10 mouse cellular contexts compared by ENCODE assay signal in the genomic region with DNA sequence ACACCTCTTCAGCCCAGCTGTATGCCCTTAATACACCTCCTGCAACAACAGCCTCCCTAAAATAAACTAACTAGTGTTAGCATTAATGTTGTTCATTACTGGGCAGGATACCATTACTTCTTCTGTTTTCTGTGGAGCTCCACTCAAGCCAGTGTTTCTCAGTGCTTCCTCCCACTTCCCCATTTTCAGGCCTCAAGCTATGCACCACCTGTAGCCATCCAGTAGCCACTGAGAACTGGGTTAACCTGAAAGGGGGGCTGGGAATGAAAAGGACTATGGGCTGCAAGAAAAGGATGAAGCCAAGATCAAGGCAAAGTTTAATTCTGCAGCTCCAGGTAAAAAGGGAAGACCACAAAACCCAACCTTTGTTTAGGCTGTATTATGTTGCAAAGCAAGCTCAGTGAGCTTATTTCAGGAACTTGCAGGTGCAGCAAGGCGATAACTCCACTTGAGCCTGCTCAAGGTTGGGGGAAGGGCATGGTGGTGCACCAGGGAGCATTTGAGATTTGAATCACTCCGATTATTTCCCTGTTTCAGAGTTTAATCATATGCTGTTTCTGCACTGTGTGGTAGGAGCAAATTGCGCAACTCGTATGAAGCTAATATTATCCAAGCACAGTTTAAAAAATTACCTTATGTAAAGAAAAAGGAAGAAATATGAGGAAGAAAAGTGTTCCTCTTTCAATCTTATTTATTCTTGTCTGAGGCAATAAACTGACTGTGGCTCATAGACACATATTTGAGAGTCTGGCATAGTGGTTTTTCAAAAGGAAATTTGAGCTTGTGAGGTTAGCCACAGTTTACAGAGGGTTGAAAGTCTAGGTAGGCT. TPM values are rescaled to one million over a fixed set of nuclear protein-coding genes. Genes with fewer than 3 reads are reported as not detected.
DNase-seq lines count a peak whose midpoint lies in the region; ATAC-seq and TF ChIP-seq lines count a peak whose summit lies in the region.
"Had no signal": no experiment of that assay in that cellular context is flagged by ENCODE, and none has a peak within 500 bp of the region (broad histone marks: within the 10 kb centered on the region; RNA-seq: fewer than 3 reads in every experiment).

No protein-coding gene starts in this region.

- H3K9ac ChIP-seq in ES-Bruce4 (ENCODE audit: low read depth, poor library complexity, severe bottlenecking) = no peak overlapping the region
- no peak overlapping the region for H3K9ac ChIP-seq in midbrain, postnatal 0 days (replicated peaks; ENCODE audit: low read length, poor library complexity, severe bottlenecking)

- peak; percentile 35 for DNase-seq in brain, adult 2 months (ENCODE audit: low read depth, low spot score)
- peak; percentile 26 for DNase-seq in liver
- no peak for DNase-seq in right cerebral cortex, postnatal 4 days
- no peak for DNase-seq in left cerebral cortex, postnatal 4 days
- DNase-seq in testis, postnatal 14 days (ENCODE audit: low spot score) = no peak
- no peak for DNase-seq in midbrain, postnatal 0 days (ENCODE audit: low spot score)
- DNase-seq: retina, postnatal 1 day had no signal

- H3K27ac ChIP-seq in ES-Bruce4 (ENCODE audit: insufficient read depth, low read length) = peak overlapping the region; percentile 79
- no peak overlapping the region for H3K27ac ChIP-seq in midbrain, postnatal 0 days (ENCODE audit: low read depth, low read length)

- H3K9me3 ChIP-seq in ES-Bruce4 (replicated peaks; ENCODE audit: control insufficient read depth, insufficient read depth, low read length, poor library complexity, severe bottlenecking) = peaks cover 16% of the 10 kb centered on the region
- no peaks in the 10 kb centered on the region for H3K9me3 ChIP-seq in midbrain, postnatal 0 days (ENCODE audit: low read length)

- WGBS in midbrain, postnatal 0 days = 58% methylated on average over 4 of the region's 4 CpGs

- no peak for TF ChIP-seq POLR2A in ES-Bruce4 (IDR thresholded peaks at IDR 0.05; ENCODE audit: insufficient read depth, low read length)

- intact Hi-C loops in left cerebral cortex, postnatal 4 days (cut with DNase I) = no loop called here

- no peak overlapping the region for H3K4me3 ChIP-seq in ES-Bruce4 (ENCODE audit: low read depth, low read length)
- H3K4me3 ChIP-seq in midbrain, postnatal 0 days (ENCODE audit: low read depth, low read length) = no peak overlapping the region

- no peak overlapping the region for H3K4me2 ChIP-seq in midbrain, postnatal 0 days (ENCODE audit: low read depth, low read length, poor library complexity, severe bottlenecking)

- no peaks in the 10 kb centered on the region for H3K27me3 ChIP-seq in ES-Bruce4 (ENCODE audit: control insufficient read depth, insufficient read depth, low read length, poor library complexity, severe bottlenecking)
- H3K27me3 ChIP-seq in midbrain, postnatal 0 days (ENCODE audit: insufficient read depth, low read length) = no peaks in the 10 kb centered on the region

- TF ChIP-seq EP300 in ES-Bruce4 (IDR thresholded peaks at IDR 0.05; ENCODE audit: insufficient read depth, low read depth, low read length) = peak; percentile 86

- no peaks in the 10 kb centered on the region for H3K36me3 ChIP-seq in ES-Bruce4 (ENCODE audit: control insufficient read depth, insufficient read depth, low read length, poor library complexity, severe bottlenecking)
- H3K36me3 ChIP-seq in midbrain, postnatal 0 days (ENCODE audit: insufficient read depth, low read length) = no peaks in the 10 kb centered on the region

- peaks cover 2% of the 10 kb centered on the region for H3K4me1 ChIP-seq in ES-Bruce4 (ENCODE audit: control insufficient read depth, insufficient read depth, low read length)
- H3K4me1 ChIP-seq in midbrain, postnatal 0 days (ENCODE audit: insufficient read depth, low read length) = no peaks in the 10 kb centered on the region

- TF ChIP-seq CTCF in ES-Bruce4 (IDR thresholded peaks at IDR 0.05; ENCODE audit: low read depth, low read length) = no peak
- no peak for TF ChIP-seq CTCF in midbrain, postnatal 0 days (IDR thresholded peaks at IDR 0.05)

- ATAC-seq in monocyte, adult 5-6 weeks (replicated peaks; ENCODE audit: insufficient number of reproducible peaks, low FRiP score, low TSS enrichment, poor library complexity, severe bottlenecking) = peak; percentile 93
- ATAC-seq in midbrain, postnatal 0 days (ENCODE audit: low FRiP score) = no peak

RNA-seq across cellular contexts. Expression of a gene that starts 7.2 kb away (rescaled TPM):
- polyA plus RNA-seq in ES-Bruce4 (2011; ENCODE audit: insufficient read depth, insufficient read length, low read depth, missing spikeins) = not detected in 2 replicates
- total RNA-seq in monocyte, adult 5-6 weeks (2017) = 95.9 to 190 TPM (median 158 TPM) in 3 replicates
- under 1 TPM in 1 of 2 experiments, not detected in 1; 0.28 TPM for total RNA-seq in left cerebral cortex, postnatal 4 days (2021)
- total RNA-seq in midbrain, postnatal 0 days (2014; rRNA removed) = 0.33 TPM in 1 of 2 replicates, not detected in the other
- polyA plus RNA-seq in midbrain, postnatal 0 days (2015; fragmentation: Nextera tagmentation; extraction: Ambion mirVana) = 0.29 and 0.49 TPM in 2 replicates
- total RNA-seq: layer of hippocampus, postnatal 10 days had no signal

RNA-seq across cellular contexts. Expression of a gene that starts 18.1 kb away (rescaled TPM):
- polyA plus RNA-seq in ES-Bruce4 (2011; ENCODE audit: insufficient read depth, insufficient read length, low read depth, missing spikeins) = not detected in 2 replicates
- total RNA-seq in monocyte, adult 5-6 weeks (2017) = 0.76 to 0.85 TPM in 2 of 3 replicates, not detected in the other
- total RNA-seq in left cerebral cortex, postnatal 4 days (2021) = not detected
- not detected in 2 replicates for total RNA-seq in midbrain, postnatal 0 days (2014; rRNA removed)
- polyA plus RNA-seq in midbrain, postnatal 0 days (2015; fragmentation: Nextera tagmentation; extraction: Ambion mirVana) = not detected in 2 replicates
- total RNA-seq: layer of hippocampus, postnatal 10 days had no signal

RNA-seq across cellular contexts. Expression of a gene that starts 35.9 kb away (rescaled TPM):
- not detected in 2 replicates for polyA plus RNA-seq in ES-Bruce4 (2011; ENCODE audit: insufficient read depth, insufficient read length, low read depth, missing spikeins)
- total RNA-seq in monocyte, adult 5-6 weeks (2017) = not detected in 3 replicates
- total RNA-seq in left cerebral cortex, postnatal 4 days (2021) = not detected
- not detected in 2 replicates for total RNA-seq in midbrain, postnatal 0 days (2014; rRNA removed)
- polyA plus RNA-seq in midbrain, postnatal 0 days (2015; fragmentation: Nextera tagmentation; extraction: Ambion mirVana) = 0.23 and 0.37 TPM in 2 replicates
- total RNA-seq: layer of hippocampus, postnatal 10 days had no signal

RNA-seq across cellular contexts. Expression of a gene that starts 47.4 kb away (rescaled TPM):
- polyA plus RNA-seq in ES-Bruce4 (2011; ENCODE audit: insufficient read depth, insufficient read length, low read depth, missing spikeins) = not detected in 2 replicates
- 4.3 to 125 TPM (median 16.0 TPM) in 3 replicates for total RNA-seq in monocyte, adult 5-6 weeks (2017)
- under 1 TPM in 1 of 2 experiments, not detected in 1; 0.68 TPM for total RNA-seq in left cerebral cortex, postnatal 4 days (2021)
- total RNA-seq in midbrain, postnatal 0 days (2014; rRNA removed) = not detected in 2 replicates
- polyA plus RNA-seq in midbrain, postnatal 0 days (2015; fragmentation: Nextera tagmentation; extraction: Ambion mirVana) = 0.46 and 0.61 TPM in 2 replicates

RNA-seq across cellular contexts. Expression of a gene that starts 58.9 kb away (rescaled TPM):
- not detected in 2 replicates for polyA plus RNA-seq in ES-Bruce4 (2011; ENCODE audit: insufficient read depth, insufficient read length, low read depth, missing spikeins)
- total RNA-seq in monocyte, adult 5-6 weeks (2017) = 2.2 to 5.2 TPM (median 3.1 TPM) in 3 replicates
- total RNA-seq in left cerebral cortex, postnatal 4 days (2021) = not detected
- not detected in 2 replicates for total RNA-seq in midbrain, postnatal 0 days (2014; rRNA removed)
- 0.07 and 0.44 TPM in 2 replicates for polyA plus RNA-seq in midbrain, postnatal 0 days (2015; fragmentation: Nextera tagmentation; extraction: Ambion mirVana)
- total RNA-seq: layer of hippocampus, postnatal 10 days had no signal

Comparison
In these comparisons a context has a peak if more than half of its experiments do, and no peak if none do; other contexts are left out.
1. DNase-seq: peak in brain, adult 2 months (single experiment) and liver (single experiment); none in right cerebral cortex, postnatal 4 days (single experiment), left cerebral cortex, postnatal 4 days (single experiment), testis, postnatal 14 days (single experiment) and midbrain, postnatal 0 days (single experiment).
2. RNA of a gene that starts 7.2 kb away (total RNA-seq): 95.9 to 190 TPM in monocyte, adult 5-6 weeks; 0.33 TPM in midbrain, postnatal 0 days and 0.28 TPM in left cerebral cortex, postnatal 4 days; every median in the first group is over 10 times any median in the second.